In genomic region chr10:78163241-78163640, GRCm38 (mm10) we compare ENCODE assay signal across 17 mouse cellular contexts.
"Had no signal": no experiment of that assay in that cellular context is flagged by ENCODE, and none has a peak within 500 bp of the region (broad histone marks: within the 10 kb centered on the region; RNA-seq: fewer than 3 reads in every experiment).

No protein-coding gene starts in this region.

- H3K9me3 ChIP-seq: heart, embryonic 10.5 days; heart, embryonic 12.5 days; hindbrain, embryonic 10.5 days; hindbrain, embryonic 12.5 days; intestine, embryonic 15.5 days; kidney, embryonic 15.5 days; limb, embryonic 10.5 days; limb, embryonic 12.5 days; liver, embryonic 13.5 days had no signal

- H3K4me2 ChIP-seq: heart, embryonic 12.5 days; hindbrain, embryonic 12.5 days; hindbrain, embryonic 14.5 days; intestine, embryonic 15.5 days; kidney, embryonic 15.5 days; limb, embryonic 12.5 days; liver, embryonic 11.5 days; liver, embryonic 13.5 days had no signal

- H3K27me3 ChIP-seq: heart, embryonic 12.5 days; hindbrain, embryonic 12.5 days; intestine, embryonic 15.5 days; kidney, embryonic 15.5 days; limb, embryonic 12.5 days; liver, embryonic 13.5 days had no signal

- H3K9ac ChIP-seq: heart, embryonic 12.5 days; hindbrain, embryonic 12.5 days; hindbrain, embryonic 14.5 days; intestine, embryonic 15.5 days; kidney, embryonic 15.5 days; limb, embryonic 12.5 days; liver, embryonic 13.5 days had no signal

- H3K27ac ChIP-seq: gastrocnemius, adult 2 months; heart, embryonic 10.5 days; hindbrain, embryonic 10.5 days; hindbrain, embryonic 12.5 days; hindbrain, embryonic 14.5 days; intestine, embryonic 15.5 days; kidney, embryonic 15.5 days; kidney, postnatal 0 days; layer of hippocampus, adult 2 months; left cerebral cortex, adult 2 months; limb, embryonic 10.5 days; limb, embryonic 12.5 days; liver, embryonic 13.5 days had no signal

- H3K4me3 ChIP-seq: gastrocnemius, adult 2 months; heart, embryonic 10.5 days; heart, embryonic 12.5 days; hindbrain, embryonic 10.5 days; hindbrain, embryonic 12.5 days; intestine, embryonic 15.5 days; kidney, embryonic 15.5 days; layer of hippocampus, adult 2 months; left cerebral cortex, adult 2 months; limb, embryonic 10.5 days; limb, embryonic 12.5 days; liver, embryonic 13.5 days had no signal

- ATAC-seq: hindbrain, embryonic 16.5 days; inflammation-experienced regulatory T-cells, adult 6 months; intestine, embryonic 15.5 days had no signal
